Mouse (Mus musculus) MEL (cell line): ENCODE measurements around the gene Cacna1c. TPM values are rescaled to one million over a fixed set of nuclear protein-coding genes. Genes with fewer than 3 reads are reported as not detected.

Experiments used
- DNase-seq: peaks from one replicate; pipeline ENCODE4 v3.0.0; 2011; ENCODE audit warnings: low read depth, low spot score
- H3K27ac ChIP-seq: 2 replicates; pipeline ENCODE4 v1.5.1; 2012; ENCODE audit warnings: low read depth, mild to moderate bottlenecking, control low read depth, low read length, moderate library complexity; ENCODE audit not compliant: control insufficient read depth
- H3K27me3 ChIP-seq, 2 experiments: fragments of 150-350 bp in 1 of 2; sonication (generic) in 1 of 2; 2 replicates each; pipeline ENCODE4 v1.6.1; 2012; ENCODE audit warnings: low read length in 2 of 2, mild to moderate bottlenecking in 2 of 2, improper control_type of control experiment in 1 of 2, moderate library complexity in 1 of 2; ENCODE audit not compliant: insufficient read depth in 2 of 2, control insufficient read depth in 1 of 2
- H3K36me3 ChIP-seq, 2 experiments: 2 replicates each; pipeline ENCODE4 v1.6.1; 2012 to 2014; ENCODE audit warnings: low read length in 2 of 2, improper control_type of control experiment in 1 of 2, inconsistent platforms in 1 of 2, mild to moderate bottlenecking in 1 of 2; ENCODE audit not compliant: insufficient read depth in 2 of 2, control insufficient read depth in 1 of 2
- H3K4me1 ChIP-seq, 2 experiments: fragments of 150-350 bp in 1 of 2; sonication (generic) in 1 of 2; 2 replicates each; pipeline ENCODE4 v1.6.1; 2012; ENCODE audit warnings: low read length in 2 of 2, improper control_type of control experiment in 1 of 2, mild to moderate bottlenecking in 1 of 2; ENCODE audit not compliant: insufficient read depth in 2 of 2, control insufficient read depth in 1 of 2
- H3K4me3 ChIP-seq, 2 experiments: fragments of 150-350 bp in 1 of 2; sonication (generic) in 1 of 2; 2 replicates each; pipeline ENCODE4 v1.5.1; 2012; ENCODE audit warnings: low read depth in 2 of 2, low read length in 2 of 2, mild to moderate bottlenecking in 2 of 2, moderate library complexity in 2 of 2, control low read depth in 1 of 2, improper control_type of control experiment in 1 of 2; ENCODE audit not compliant: control insufficient read depth in 1 of 2, insufficient read depth in 1 of 2
- H3K79me2 ChIP-seq: 2 replicates; pipeline ENCODE4 v1.6.1; 2012; ENCODE audit warnings: mild to moderate bottlenecking, low read length, moderate library complexity; ENCODE audit not compliant: control insufficient read depth, poor library complexity, insufficient read depth
- H3K9ac ChIP-seq: 2 replicates; pipeline ENCODE4 v1.6.1; 2012; ENCODE audit warnings: low read depth, mild to moderate bottlenecking, control low read depth, low read length, moderate library complexity; ENCODE audit not compliant: control insufficient read depth, poor library complexity, severe bottlenecking
- H3K9me3 ChIP-seq: fragments of 150-350 bp; sonication (generic); replicated peaks from 2 replicates; pipeline ENCODE4 v1.6.1; 2012; ENCODE audit warnings: mild to moderate bottlenecking, low read length, improper control_type of control experiment, moderate library complexity; ENCODE audit not compliant: insufficient read depth
- CHD1 ChIP-seq: IDR thresholded peaks from 2 replicates; pipeline ENCODE4 v1.6.1; 2012; ENCODE audit warnings: low read depth, mild to moderate bottlenecking, inconsistent platforms, low read length, improper control_type of control experiment
- CTCF ChIP-seq, 3 experiments: IDR thresholded peaks in 2 of 3; conservative IDR thresholded peaks in 1 of 3; 2 replicates each; pipeline ENCODE4 v1.5.1; 2011 to 2012; ENCODE audit warnings: low read length in 3 of 3, low read depth in 2 of 3, mild to moderate bottlenecking in 2 of 3, improper control_type of control experiment in 1 of 3, inconsistent platforms in 1 of 3, mixed read lengths in 1 of 3, moderate library complexity in 1 of 3; ENCODE audit not compliant: control insufficient read depth in 1 of 3, insufficient read depth in 1 of 3, poor library complexity in 1 of 3, severe bottlenecking in 1 of 3
- ETS1 ChIP-seq: IDR thresholded peaks from 2 replicates; pipeline ENCODE4 v1.6.1; 2012; ENCODE audit warnings: low read depth, mild to moderate bottlenecking, inconsistent platforms, low read length, improper control_type of control experiment, moderate library complexity
- GABPA ChIP-seq: IDR thresholded peaks from 2 replicates; pipeline ENCODE4 v1.6.1; 2012; ENCODE audit warnings: low read depth, mild to moderate bottlenecking, inconsistent platforms, low read length, improper control_type of control experiment, moderate library complexity
- MAFK ChIP-seq: IDR thresholded peaks from 2 replicates; pipeline ENCODE4 v1.6.1; 2011; ENCODE audit warnings: low read depth, mild to moderate bottlenecking, low read length, improper control_type of control experiment, borderline replicate concordance
- MAX ChIP-seq: IDR thresholded peaks from 2 replicates; pipeline ENCODE4 v1.6.1; 2011; ENCODE audit warnings: low read length, improper control_type of control experiment
- POLR2A ChIP-seq, 2 experiments: IDR thresholded peaks; 2 replicates each; pipeline ENCODE4 v1.6.1; 2011 to 2012; ENCODE audit warnings: low read length in 2 of 2, mild to moderate bottlenecking in 2 of 2, control low read depth in 1 of 2, improper control_type of control experiment in 1 of 2, low read depth in 1 of 2, moderate library complexity in 1 of 2; ENCODE audit not compliant: control insufficient read depth in 1 of 2, insufficient read depth in 1 of 2, poor library complexity in 1 of 2
- POLR2AphosphoS5 ChIP-seq: IDR thresholded peaks from 2 replicates; pipeline ENCODE4 v1.6.1; 2012; ENCODE audit warnings: low read depth, borderline replicate concordance, mild to moderate bottlenecking, inconsistent platforms, low read length, moderate library complexity, mixed read lengths
- RAD21 ChIP-seq: IDR thresholded peaks from 2 replicates; pipeline ENCODE4 v1.6.1; 2011; ENCODE audit warnings: mild to moderate bottlenecking, low read depth, low read length, improper control_type of control experiment
- SMC3 ChIP-seq: IDR thresholded peaks from 2 replicates; pipeline ENCODE4 v1.6.1; 2011; ENCODE audit warnings: low read depth, low read length, improper control_type of control experiment
- TAL1 ChIP-seq: IDR thresholded peaks from 2 replicates; pipeline ENCODE4 v1.6.1; 2012; ENCODE audit warnings: mild to moderate bottlenecking, inconsistent platforms, low read length, moderate library complexity, mixed read lengths
- TBP ChIP-seq: IDR thresholded peaks from 2 replicates; pipeline ENCODE4 v1.8.0; 2011; ENCODE audit warnings: low read depth, low read length, improper control_type of control experiment
- TCF12 ChIP-seq: IDR thresholded peaks from 2 replicates; pipeline ENCODE4 v1.6.1; 2014; ENCODE audit warnings: low read depth, mild to moderate bottlenecking, inconsistent platforms, low read length, improper control_type of control experiment, moderate library complexity
- ZC3H11A ChIP-seq: IDR thresholded peaks from 2 replicates; pipeline ENCODE4 v1.6.1; 2012; ENCODE audit warnings: low read depth, mild to moderate bottlenecking, inconsistent platforms, low read length, improper control_type of control experiment
- ZMIZ1 ChIP-seq: IDR thresholded peaks from 2 replicates; pipeline ENCODE4 v1.6.1; 2012; ENCODE audit warnings: low read depth, mild to moderate bottlenecking, inconsistent platforms, low read length, improper control_type of control experiment, moderate library complexity
- polyA plus RNA-seq, 2 experiments: library from polyadenylated mRNA; stranded (reverse) in 1 of 2; unstranded in 1 of 2; fragments of >175 nt in 1 of 2; fragments of >200 nt in 1 of 2; gene quantifications; 2 replicates each; pipeline versions ENCODE4 v1.2.1 to v1.2.4; 2012; ENCODE audit warnings: low replicate concordance in 2 of 2, low read depth in 1 of 2; ENCODE audit not compliant: insufficient read length in 2 of 2, insufficient read depth in 1 of 2, missing spikeins in 1 of 2
- total RNA-seq: library from RNA; depleted of rRNA; stranded (reverse); fragments of 300-350 nt; gene quantifications from 2 replicates; pipeline ENCODE4 v1.2.3, GENCODE M21; 2012

Cacna1c gene
- total and polyA plus RNA-seq, 3 experiments = 3.4 to 4.4 TPM; not detected in 1

GRCm38 (mm10) chr6:119174307-119175074 is 21.7 kb downstream of the Cacna1c start:
- Histone ChIP-seq H3K27ac (peak overlapping the region; percentile 59), H3K4me1 (peaks cover 0 to 7% of the 10 kb centered on the region in 2 experiments; a peak in 2 of 4 replicates), H3K79me2 (peaks cover 7% of the 10 kb centered on the region), H3K36me3 (peaks cover 0 to 9% of the 10 kb centered on the region in 2 experiments; a peak in 2 of 4 replicates), H3K4me3 (peak overlapping the region in 1 of 2 experiments; percentile 41; a peak in 2 of 4 replicates), H3K27me3 (no peaks in the 10 kb centered on the region; a peak in 1 of 4 replicates), H3K9ac (peak overlapping the region; percentile 38; the same call in 1 of the 2 replicates), H3K9me3 (no peaks in the 10 kb centered on the region)
- no peak for TF ChIP-seq ETS1
- TF ChIP-seq SMC3 = no peak
- no peak for TF ChIP-seq TBP
- TF ChIP-seq CTCF (IDR thresholded peaks at IDR 0.05 in 2 of 3, conservative IDR thresholded peaks at IDR 0.05 in 1 of 3; ENCODE audit: control insufficient read depth in 1 of 3, insufficient read depth in 1 of 3, low read depth in 2 of 3, low read length in 3 of 3, poor library complexity in 1 of 3, severe bottlenecking in 1 of 3) = no peak
- no peak for TF ChIP-seq GABPA
- no peak for TF ChIP-seq POLR2AphosphoS5
- no peak for TF ChIP-seq ZC3H11A
- no peak for TF ChIP-seq CHD1
- TF ChIP-seq MAFK = no peak
- TF ChIP-seq TAL1 = no peak
- no peak for TF ChIP-seq POLR2A (IDR thresholded peaks at IDR 0.05; ENCODE audit: control insufficient read depth in 1 of 2, insufficient read depth in 1 of 2, low read depth in 1 of 2, low read length in 2 of 2, poor library complexity in 1 of 2)
- no peak for TF ChIP-seq RAD21
- no peak for TF ChIP-seq TCF12
- DNase-seq = no peak

- no peaks in the 10 kb centered on the region for H3K4me1 ChIP-seq
- TF ChIP-seq MAX (no peak), CTCF (IDR thresholded peaks at IDR 0.05 in 2 of 3, conservative IDR thresholded peaks at IDR 0.05 in 1 of 3; ENCODE audit: control insufficient read depth in 1 of 3, insufficient read depth in 1 of 3, low read depth in 2 of 3, low read length in 3 of 3, poor library complexity in 1 of 3, severe bottlenecking in 1 of 3) (no peak), TAL1 (no peak), ZMIZ1 (no peak), TCF12 (no peak)
- H3K27me3 ChIP-seq = peaks cover 2 to 29% of the 10 kb centered on the region in 2 experiments; a peak in 3 of 4 replicates
- H3K79me2 ChIP-seq = no peaks in the 10 kb centered on the region
- H3K36me3 ChIP-seq = no peaks in the 10 kb centered on the region
- no peak overlapping the region for H3K27ac ChIP-seq
- no peak for DNase-seq
- no peaks in the 10 kb centered on the region for H3K9me3 ChIP-seq
- no peak overlapping the region for H3K4me3 ChIP-seq
- no peak overlapping the region for H3K9ac ChIP-seq
Observed at GRCm38 (mm10) chr6:119165677-119166076, 30.5 kb downstream of the Cacna1c start.
